Comparison of ENCODE assay signal across 13 mouse cellular contexts in genomic region chr10:68102566-68102965, GRCm38 (mm10).
DNase-seq lines count a peak whose midpoint lies in the region; ATAC-seq and TF ChIP-seq lines count a peak whose summit lies in the region.
"Had no signal": no experiment of that assay in that cellular context is flagged by ENCODE, and none has a peak within 500 bp of the region (broad histone marks: within the 10 kb centered on the region; RNA-seq: fewer than 3 reads in every experiment).

No protein-coding gene starts in this region.

- no peak overlapping the region for H3K27ac ChIP-seq in liver, postnatal 0 days (ENCODE audit: low read depth)
- peak overlapping the region; percentile 84 for H3K27ac ChIP-seq in heart, embryonic 15.5 days
- H3K27ac ChIP-seq in forebrain, embryonic 12.5 days = no peak overlapping the region
- H3K27ac ChIP-seq: hindbrain, embryonic 10.5 days; intestine, embryonic 15.5 days; kidney, postnatal 0 days; liver, embryonic 14.5 days had no signal

- H3K4me2 ChIP-seq in liver, postnatal 0 days (ENCODE audit: low read depth, low read length) = no peak overlapping the region
- H3K4me2 ChIP-seq in heart, embryonic 15.5 days = no peak overlapping the region
- no peak overlapping the region for H3K4me2 ChIP-seq in forebrain, embryonic 12.5 days
- H3K4me2 ChIP-seq: intestine, embryonic 15.5 days had no signal

- peak; percentile 82 for TF ChIP-seq EP300 in liver, postnatal 0 days (IDR thresholded peaks at IDR 0.05; ENCODE audit: low read depth)

- no peaks in the 10 kb centered on the region for H3K9me3 ChIP-seq in liver, postnatal 0 days (ENCODE audit: low read length)
- H3K9me3 ChIP-seq in heart, embryonic 15.5 days (replicated peaks) = no peaks in the 10 kb centered on the region
- H3K9me3 ChIP-seq in forebrain, embryonic 12.5 days = no peaks in the 10 kb centered on the region
- H3K9me3 ChIP-seq: hindbrain, embryonic 10.5 days; intestine, embryonic 15.5 days had no signal

- H3K27me3 ChIP-seq in liver, postnatal 0 days (ENCODE audit: insufficient read depth, low read length) = no peaks in the 10 kb centered on the region
- H3K27me3 ChIP-seq in heart, embryonic 15.5 days = no peaks in the 10 kb centered on the region
- no peaks in the 10 kb centered on the region for H3K27me3 ChIP-seq in forebrain, embryonic 12.5 days
- H3K27me3 ChIP-seq: intestine, embryonic 15.5 days had no signal

- peaks cover 17% of the 10 kb centered on the region for H3K4me1 ChIP-seq in liver, postnatal 0 days (ENCODE audit: insufficient read depth)
- H3K4me1 ChIP-seq in heart, embryonic 15.5 days (replicated peaks) = peaks cover 53% of the 10 kb centered on the region
- peaks cover 28% of the 10 kb centered on the region for H3K4me1 ChIP-seq in forebrain, embryonic 12.5 days

- peak; percentile 55 for ATAC-seq in liver, postnatal 0 days
- no peak for ATAC-seq in heart, embryonic 15.5 days (replicated peaks; ENCODE audit: insufficient number of reproducible peaks, insufficient read depth, low FRiP score, low read depth)
- ATAC-seq in inflammation-experienced regulatory T-cells, adult 6 months = no peak
- ATAC-seq in forebrain, embryonic 12.5 days (ENCODE audit: low FRiP score) = no peak
- ATAC-seq: intestine, embryonic 15.5 days had no signal

- H3K36me3 ChIP-seq in liver, postnatal 0 days (replicated peaks; ENCODE audit: insufficient read depth, low read length) = peaks cover 31% of the 10 kb centered on the region
- peaks cover 34% of the 10 kb centered on the region for H3K36me3 ChIP-seq in heart, embryonic 15.5 days
- H3K36me3 ChIP-seq in forebrain, embryonic 12.5 days (replicated peaks) = peaks cover 9% of the 10 kb centered on the region

- no peak overlapping the region for H3K9ac ChIP-seq in liver, postnatal 0 days (replicated peaks)
- H3K9ac ChIP-seq in heart, embryonic 15.5 days = no peak overlapping the region
- no peak overlapping the region for H3K9ac ChIP-seq in forebrain, embryonic 12.5 days
- H3K9ac ChIP-seq: intestine, embryonic 15.5 days; liver, embryonic 14.5 days had no signal

- WGBS in liver, postnatal 0 days (ENCODE audit: insufficient replicate concordance) = 68% methylated on average over 6 of the region's 6 CpGs
- 48% methylated on average over 6 of the region's 6 CpGs for WGBS in heart, embryonic 15.5 days
- WGBS in forebrain, embryonic 12.5 days = 95% methylated on average over 6 of the region's 6 CpGs

- TF ChIP-seq CTCF in liver, postnatal 0 days (IDR thresholded peaks at IDR 0.05; ENCODE audit: low read depth) = no peak

- DNase-seq in liver, postnatal 0 days = no peak
- no peak for DNase-seq in liver
- DNase-seq in gastrocnemius, adult 8-10 months (ENCODE audit: low spot score in 2 of 2) = peak; percentile 62 to 65
- DNase-seq in spleen, adult 18-20 months = no peak
- DNase-seq: adrenal gland, postnatal 25 days; midbrain, embryonic 14.5 days had no signal

- H3K4me3 ChIP-seq in liver, postnatal 0 days (ENCODE audit: low read depth, low read length) = no peak overlapping the region
- H3K4me3 ChIP-seq in heart, embryonic 15.5 days = no peak overlapping the region
- H3K4me3 ChIP-seq in forebrain, embryonic 12.5 days (replicated peaks) = no peak overlapping the region
- H3K4me3 ChIP-seq: hindbrain, embryonic 10.5 days; intestine, embryonic 15.5 days had no signal

Comparison
In these comparisons a context has a peak if more than half of its experiments do, and no peak if none do; other contexts are left out.
1. DNase-seq: peak in gastrocnemius, adult 8-10 months (2 of 2); none in liver, postnatal 0 days (single experiment), liver (single experiment) and spleen, adult 18-20 months (0 of 2).